Mouse (Mus musculus) embryonic facial prominence, embryonic 14.5 days (tissue): ENCODE measurements around the gene Gnpat. TPM values are rescaled to one million over a fixed set of nuclear protein-coding genes. Genes with fewer than 3 reads are reported as not detected.
A peak's percentile ranks its signal among the peaks of the same experiment; 100 is the strongest.

Experiments
- ATAC-seq: fragments of 200-750 bp; cut with Nextera tagmentation; 2 replicates; pipeline ENCODE4 v1.8.0; 2017; ENCODE audit warnings: low read depth, moderate number of reproducible peaks, moderate TSS enrichment
- DNase-seq: peaks from one replicate; pipeline ENCODE4 v3.0.0-alpha.2; 2015; ENCODE audit warnings: low spot score
- H3K27ac ChIP-seq: fragments of 300-500 bp; sonication (generic); replicated peaks from 2 replicates; pipeline ENCODE4 v1.5.1; 2014; ENCODE audit warnings: low read depth, mild to moderate bottlenecking, low read length, moderate library complexity
- H3K27me3 ChIP-seq: fragments of 300-500 bp; sonication (generic); replicated peaks from 2 replicates; pipeline ENCODE4 v1.6.1; 2014; ENCODE audit warnings: low read length; ENCODE audit not compliant: control insufficient read depth, insufficient read depth
- H3K36me3 ChIP-seq: fragments of 300-500 bp; sonication (generic); 2 replicates; pipeline ENCODE4 v1.6.1; 2014; ENCODE audit warnings: low read length, mixed read lengths; ENCODE audit not compliant: control insufficient read depth, insufficient read depth
- H3K4me1 ChIP-seq: fragments of 300-500 bp; sonication (generic); 2 replicates; pipeline ENCODE4 v1.6.1; 2014; ENCODE audit warnings: antibody characterized with exemption, low read length; ENCODE audit not compliant: control insufficient read depth, insufficient read depth
- H3K4me2 ChIP-seq: fragments of 300-500 bp; sonication (generic); 2 replicates; pipeline ENCODE4 v1.6.1; 2014; ENCODE audit warnings: low read depth, mild to moderate bottlenecking, low read length, moderate library complexity, mixed read lengths
- H3K4me3 ChIP-seq: fragments of 300-500 bp; sonication (generic); 2 replicates; pipeline ENCODE4 v1.5.1; 2014; ENCODE audit warnings: low read depth, mild to moderate bottlenecking, low read length
- H3K9ac ChIP-seq: fragments of 300-500 bp; sonication (generic); 2 replicates; pipeline ENCODE4 v1.6.1; 2014; ENCODE audit warnings: low read depth, mild to moderate bottlenecking, low read length, moderate library complexity, mixed read lengths
- H3K9me3 ChIP-seq: fragments of 300-500 bp; sonication (generic); 2 replicates; pipeline ENCODE4 v1.6.1; 2016; ENCODE audit warnings: low read length; ENCODE audit not compliant: control insufficient read depth
- WGBS: fragments of 180-500 bp; shearing (Covaris S2); extraction: QIAGEN DNeasy Blood & Tissue Kit; methylation state at CpG from one replicate; pipeline ENCODE4 v1.1.7; 2014; 5-methylcytosine and 5-hydroxymethylcytosine counted together
- polyA plus RNA-seq: library from polyadenylated mRNA; unstranded; fragments of >200 nt; fragmentation: Nextera tagmentation; extraction: Ambion mirVana; gene quantifications from 2 replicates; pipeline ENCODE4 v1.2.1, GENCODE M21; 2014

The Gnpat gene
- polyA plus RNA-seq, 1 experiment from 2014 or later = 97.8 TPM

GRCm38 (mm10) chr8:124826658-124827057 is 36.2 kb upstream of the Gnpat start:
- H3K4me2 ChIP-seq = no peak overlapping the region
- H3K27me3 ChIP-seq = no peaks in the 10 kb centered on the region
- 39% methylated on average over 7 of the region's 7 CpGs for WGBS
- DNase-seq (peak; percentile 33), ATAC-seq (no peak)
- no peaks in the 10 kb centered on the region for H3K9me3 ChIP-seq
- H3K36me3 ChIP-seq = no peaks in the 10 kb centered on the region
- no peaks in the 10 kb centered on the region for H3K4me1 ChIP-seq
- H3K27ac ChIP-seq = no peak overlapping the region
- no peak overlapping the region for H3K4me3 ChIP-seq
- H3K9ac ChIP-seq = no peak overlapping the region

GRCm38 (mm10) chr8:124827387-124827786 is 35.4 kb upstream of the Gnpat start:
- peak; percentile 33 for DNase-seq
- no peak overlapping the region for H3K4me3 ChIP-seq
- no peaks in the 10 kb centered on the region for H3K27me3 ChIP-seq
- H3K9ac ChIP-seq = no peak overlapping the region
- no peak overlapping the region for H3K4me2 ChIP-seq
- no peaks in the 10 kb centered on the region for H3K4me1 ChIP-seq
- no peaks in the 10 kb centered on the region for H3K36me3 ChIP-seq
- H3K27ac ChIP-seq = no peak overlapping the region
- ATAC-seq = no peak
- 2% methylated on average over 5 of the region's 5 CpGs for WGBS
- H3K9me3 ChIP-seq = no peaks in the 10 kb centered on the region

DNA sequence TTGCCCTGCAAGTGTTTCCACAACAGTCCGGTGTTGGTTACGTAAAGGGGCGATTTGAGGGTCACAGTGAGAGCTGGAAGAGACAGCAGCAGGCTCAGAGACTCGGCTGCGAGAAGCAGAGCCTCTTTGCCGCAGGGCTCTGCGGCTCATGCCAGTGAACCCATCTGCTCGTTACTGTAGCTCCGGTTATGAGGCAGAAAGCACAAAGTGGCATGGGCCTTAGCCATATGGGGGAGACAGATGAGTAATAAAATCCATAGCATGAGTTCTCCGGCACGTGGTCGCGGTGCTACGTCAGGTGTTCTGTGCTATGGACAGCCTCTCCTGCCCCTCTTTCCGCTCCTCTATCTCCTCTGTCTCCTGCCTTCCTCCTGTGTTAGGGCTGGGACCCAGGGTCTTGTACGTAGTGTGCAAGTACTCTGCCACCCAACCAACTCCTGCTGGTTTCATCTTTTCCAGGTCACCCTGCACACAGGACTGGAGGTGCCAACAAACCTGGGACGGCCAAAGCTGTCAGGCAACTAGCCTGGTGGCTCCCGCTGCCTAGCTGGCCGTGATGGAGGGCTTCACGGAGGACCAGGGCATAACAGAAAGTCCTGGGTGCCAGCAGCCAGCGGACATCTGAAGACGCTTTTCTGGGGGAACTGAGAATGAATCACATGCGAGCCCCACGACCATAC is 34.1 kb upstream of the Gnpat start:
- H3K9me3 ChIP-seq = no peaks in the 10 kb centered on the region
- no peaks in the 10 kb centered on the region for H3K27me3 ChIP-seq
- H3K9ac ChIP-seq = no peak overlapping the region
- 80% methylated on average over 21 of the region's 24 CpGs for WGBS
- no peak overlapping the region for H3K4me3 ChIP-seq
- H3K4me2 ChIP-seq = no peak overlapping the region
- no peaks in the 10 kb centered on the region for H3K4me1 ChIP-seq
- DNase-seq = no peak
- no peaks in the 10 kb centered on the region for H3K36me3 ChIP-seq
- ATAC-seq = no peak
- no peak overlapping the region for H3K27ac ChIP-seq

DNA sequence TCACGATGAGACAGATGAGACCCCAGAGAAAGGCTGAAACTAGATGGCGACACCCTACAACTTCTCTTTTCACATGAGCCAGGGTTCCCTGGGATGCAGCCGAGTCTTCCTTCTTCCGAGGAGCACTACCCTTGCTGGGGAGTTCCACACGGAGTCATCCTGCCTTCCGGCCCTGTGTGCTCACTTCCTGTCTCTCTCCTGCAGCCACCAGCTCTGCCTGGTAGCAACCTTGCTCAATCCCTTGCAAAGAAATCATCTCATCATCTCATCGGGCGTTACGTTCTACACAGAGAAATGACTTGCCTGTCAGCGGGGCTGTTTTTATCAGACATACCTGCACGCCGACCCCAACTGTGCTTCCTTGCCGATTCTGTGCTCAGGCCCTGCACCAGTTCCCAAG is 32.8 kb upstream of the Gnpat start:
- no peak overlapping the region for H3K9ac ChIP-seq
- no peak overlapping the region for H3K4me3 ChIP-seq
- no peaks in the 10 kb centered on the region for H3K9me3 ChIP-seq
- H3K4me2 ChIP-seq = no peak overlapping the region
- H3K27me3 ChIP-seq = no peaks in the 10 kb centered on the region
- WGBS = 76% methylated on average over 13 of the region's 13 CpGs
- H3K36me3 ChIP-seq = no peaks in the 10 kb centered on the region
- H3K4me1 ChIP-seq = no peaks in the 10 kb centered on the region; the same call in 1 of the 2 replicates
- no peak for ATAC-seq
- H3K27ac ChIP-seq = no peak overlapping the region
- no peak for DNase-seq

DNA sequence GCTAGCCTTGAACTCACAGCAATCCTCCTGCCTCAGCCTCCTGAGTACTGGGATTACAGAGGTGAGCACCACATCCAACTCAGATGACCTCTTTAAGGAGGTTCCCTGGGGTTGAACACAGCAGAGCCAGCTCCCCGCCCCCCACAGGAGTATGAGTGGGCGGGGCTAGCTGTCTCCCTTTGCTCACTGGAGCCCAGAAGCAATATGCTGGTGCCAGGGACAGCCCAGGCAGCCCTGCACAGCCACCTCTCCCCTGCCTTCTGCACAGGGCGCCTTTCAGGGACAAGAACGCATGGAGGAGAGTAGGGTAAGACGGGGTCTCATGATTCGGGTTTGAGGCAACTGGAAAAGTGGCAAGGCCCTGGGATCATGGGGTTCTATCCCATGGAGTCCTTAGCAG is 31.3 kb upstream of the Gnpat start:
- no peak overlapping the region for H3K27ac ChIP-seq
- no peak overlapping the region for H3K4me2 ChIP-seq
- H3K9me3 ChIP-seq = no peaks in the 10 kb centered on the region
- H3K27me3 ChIP-seq = no peaks in the 10 kb centered on the region
- ATAC-seq = no peak
- H3K36me3 ChIP-seq = no peaks in the 10 kb centered on the region
- no peak overlapping the region for H3K4me3 ChIP-seq
- no peaks in the 10 kb centered on the region; the same call in 1 of the 2 replicates for H3K4me1 ChIP-seq
- H3K9ac ChIP-seq = no peak overlapping the region
- DNase-seq = no peak
- WGBS = 73% methylated on average over 6 of the region's 6 CpGs

- 85% methylated on average over 6 of the region's 6 CpGs for WGBS
Measured at GRCm38 (mm10) chr8:124831941-124832340, 30.9 kb upstream of the Gnpat start.

GRCm38 (mm10) chr8:124833430-124834205 is 29.2 kb upstream of the Gnpat start:
- Histone ChIP-seq H3K27ac (no peak overlapping the region), H3K4me1 (no peaks in the 10 kb centered on the region; the same call in 1 of the 2 replicates), H3K27me3 (no peaks in the 10 kb centered on the region), H3K4me3 (0 out of 2 replicates have a peak overlapping the region, but pooled peaks have one; percentile 4), H3K36me3 (peaks cover 9% of the 10 kb centered on the region), H3K9me3 (no peaks in the 10 kb centered on the region), H3K9ac (no peak overlapping the region), H3K4me2 (peak overlapping the region; percentile 33)
- ATAC-seq (no peak), DNase-seq (no peak)
- 35% methylated on average over 15 of the region's 15 CpGs for WGBS

More at GRCm38 (mm10) chr8:124831941-124832340, 30.9 kb upstream of the Gnpat start:
- Histone ChIP-seq H3K27ac (no peak overlapping the region), H3K4me3 (no peak overlapping the region), H3K9me3 (no peaks in the 10 kb centered on the region), H3K4me2 (no peak overlapping the region), H3K27me3 (no peaks in the 10 kb centered on the region), H3K36me3 (no peaks in the 10 kb centered on the region), H3K4me1 (no peaks in the 10 kb centered on the region; the same call in 1 of the 2 replicates), H3K9ac (no peak overlapping the region)
- ATAC-seq (no peak), DNase-seq (no peak)

- no peaks in the 10 kb centered on the region for H3K27me3 ChIP-seq
- ATAC-seq (no peak), DNase-seq (no peak)
- H3K9me3 ChIP-seq = no peaks in the 10 kb centered on the region
- no peak overlapping the region for H3K9ac ChIP-seq
- no peaks in the 10 kb centered on the region; the same call in 1 of the 2 replicates for H3K4me1 ChIP-seq
- H3K4me2 ChIP-seq = no peak overlapping the region
- H3K36me3 ChIP-seq = peaks cover 31% of the 10 kb centered on the region
- H3K27ac ChIP-seq = no peak overlapping the region
- H3K4me3 ChIP-seq = no peak overlapping the region
Measured at GRCm38 (mm10) chr8:124835848-124836247, 27.0 kb upstream of the Gnpat start.
